Mouse (Mus musculus) lung, adult 10 weeks (tissue): ENCODE measurements around the gene Ikbkg. TPM values are rescaled to one million over a fixed set of nuclear protein-coding genes. Genes with fewer than 3 reads are reported as not detected.

ENCODE experiments used
- polyA plus RNA-seq: library from polyadenylated mRNA; stranded (reverse); fragments of 350-450 nt; fragmentation: Illumina TruSeq; extraction: RNeasy Lipid Tissue Mini Kit (QIAGEN cat#74804); gene quantifications from one replicate; pipeline ENCODE4 v1.2.3, GENCODE M21; 2014; ENCODE audit warnings: low read depth, low replicate concordance; ENCODE audit not compliant: insufficient read depth

Gene Ikbkg
- polyA plus RNA-seq: 11.7 TPM

GRCm38 (mm10) chrX:74392535-74393443 is at the start of gene Ikbkg, which contains the start of gene Fam3a:
Gene Ikbkg (plus strand): TSS chrX:74393290.
Gene Fam3a (minus strand): TSS chrX:74393272.

DNA sequence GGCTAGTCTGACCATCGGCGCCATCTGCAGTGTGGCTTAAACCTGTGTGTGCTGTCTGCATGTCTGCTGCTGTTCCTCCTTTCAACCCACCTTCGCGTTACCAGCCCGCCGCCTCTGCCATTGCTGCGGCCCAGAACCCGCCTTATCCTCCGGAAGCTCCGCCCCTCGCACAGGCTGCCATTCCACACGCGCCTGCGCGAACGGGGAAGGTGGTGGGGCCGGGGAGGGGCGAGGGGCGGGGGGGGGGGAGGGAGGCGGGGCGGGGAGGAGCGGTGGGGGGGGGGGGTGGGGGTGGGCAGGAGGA is 39.7 kb upstream of the Ikbkg start, which contains the start of gene Lage3:
TSS of gene Lage3 (minus strand) at position 152 of the 304 bp plus-strand sequence.

DNA sequence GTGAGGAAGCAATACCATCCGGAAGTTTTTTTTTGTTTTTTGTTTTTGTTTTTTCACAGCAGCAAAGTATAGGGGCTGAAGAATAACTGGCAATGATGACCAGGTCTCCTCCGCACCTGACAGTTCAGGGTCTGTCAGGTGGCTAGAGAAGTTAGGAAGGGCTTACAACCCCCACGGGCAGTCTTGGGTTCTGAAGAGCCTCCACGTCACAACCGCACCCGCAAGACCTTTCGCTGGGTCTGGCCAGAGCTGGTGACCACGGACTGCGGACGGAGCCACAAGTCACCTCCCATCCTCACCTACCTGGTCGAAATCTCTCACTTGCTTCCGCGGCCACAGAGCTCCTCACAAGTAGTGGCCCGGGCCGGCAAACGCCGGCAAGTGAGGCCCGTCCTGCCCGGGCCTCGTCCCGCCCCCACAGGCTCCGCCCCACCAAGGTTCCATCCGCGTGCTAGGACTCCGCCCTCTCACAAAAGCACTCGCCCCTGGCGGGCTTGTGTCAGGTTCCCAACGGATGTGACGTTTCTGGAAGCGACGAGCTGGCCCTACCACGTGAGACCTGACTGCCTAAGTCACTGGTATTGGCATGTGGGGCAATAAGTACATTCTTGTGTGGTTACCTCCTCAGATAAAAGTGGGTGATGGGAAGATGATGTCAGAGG is 20.1 kb upstream of the Ikbkg start, which contains the start of the genes Ubl4a and Slc10a3:
TSS of gene Ubl4a (minus strand) at position 331 of the 662 bp plus-strand sequence.
TSS of gene Slc10a3 (minus strand) at position 462 of the 662 bp plus-strand sequence.

DNA sequence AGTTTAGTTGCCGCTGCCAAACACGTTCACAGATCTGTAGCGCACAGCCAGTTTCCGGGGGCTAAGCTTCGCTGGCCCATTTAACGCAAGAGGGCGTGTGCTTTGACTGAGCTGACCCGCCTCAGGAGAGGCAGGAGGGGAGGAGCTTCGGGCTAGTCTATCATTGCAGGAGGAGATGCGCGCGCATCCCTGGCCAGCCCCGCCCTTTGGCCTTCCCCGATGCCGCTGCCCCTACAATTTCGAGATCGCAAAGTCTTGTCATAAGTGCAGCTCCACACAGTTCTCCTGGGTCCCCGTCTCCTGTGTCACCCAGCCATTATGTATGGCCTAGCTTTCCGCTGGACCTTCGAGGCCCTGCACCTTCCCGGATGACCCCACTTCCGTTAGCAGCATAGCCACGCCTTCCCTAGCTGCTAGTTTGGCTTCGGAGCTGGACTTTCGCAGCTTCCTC is 35.8 kb downstream of the Ikbkg start, which contains the start of gene G6pdx:
TSS of gene G6pdx (minus strand) at position 369 of the 451 bp plus-strand sequence.

GRCm38 (mm10) chrX:74481349-74481885 is 88.3 kb downstream of the Ikbkg start, which contains the start of gene Gm6880:
Gene Gm6880 (minus strand): TSS chrX:74481399.

Other genes with a start within 250 kb of the Ikbkg start
- not detected for gene Tex28, start 225.5 kb upstream of the Ikbkg start, polyA plus RNA-seq
- gene Tktl1, start 216.0 kb upstream of the Ikbkg start, polyA plus RNA-seq: 0.09 TPM
- 210 TPM for gene Flna, start 143.5 kb upstream of the Ikbkg start, polyA plus RNA-seq
- 61.8 TPM for gene Emd, start 138.6 kb upstream of the Ikbkg start, polyA plus RNA-seq
- 1,975 TPM for gene Rpl10, start 122.5 kb upstream of the Ikbkg start, polyA plus RNA-seq
- 54.8 TPM for gene Taz, start 111.4 kb upstream of the Ikbkg start, polyA plus RNA-seq
- 29.0 TPM for gene Dnase1l1, start 111.0 kb upstream of the Ikbkg start, polyA plus RNA-seq
- gene Atp6ap1, start 96.2 kb upstream of the Ikbkg start, polyA plus RNA-seq: 155 TPM
- gene Gdi1, start 88.3 kb upstream of the Ikbkg start, polyA plus RNA-seq: 80.2 TPM
- gene Fam50a, start 80.3 kb upstream of the Ikbkg start, polyA plus RNA-seq: 41.4 TPM
- 1.3 TPM for gene Plxna3, start 64.2 kb upstream of the Ikbkg start, polyA plus RNA-seq
- 52.2 TPM for gene Lage3, start 39.7 kb upstream of the Ikbkg start, polyA plus RNA-seq
- gene Ubl4a, start 20.1 kb upstream of the Ikbkg start, polyA plus RNA-seq: 26.9 TPM
- gene Slc10a3, start 19.9 kb upstream of the Ikbkg start, polyA plus RNA-seq: 8.8 TPM
- 24.6 TPM for gene Fam3a, start within 50 bp of the Ikbkg start, polyA plus RNA-seq
- 20.4 TPM for gene G6pdx, start 35.9 kb downstream of the Ikbkg start, polyA plus RNA-seq
- gene Gm6880, start 88.1 kb downstream of the Ikbkg start, polyA plus RNA-seq: not detected
- not detected for gene Olfr1326-ps1, start 181.6 kb downstream of the Ikbkg start, polyA plus RNA-seq
- gene Olfr1325, start 199.4 kb downstream of the Ikbkg start, polyA plus RNA-seq: not detected